Mouse (Mus musculus) myocyte (in vitro differentiated cells): Measurements from ENCODE around the gene Mfsd5.

ENCODE experiments used
- CEBPB ChIP-seq: IDR thresholded peaks from 2 replicates; pipeline ENCODE4 v1.6.1; 2011; ENCODE audit warnings: mild to moderate bottlenecking, moderate library complexity; ENCODE audit not compliant: poor library complexity, insufficient read depth, severe bottlenecking
- E2F4 ChIP-seq: IDR thresholded peaks from one replicate; pipeline ENCODE4 v1.6.1; 2011; ENCODE audit warnings: mild to moderate bottlenecking, control low read depth, moderate library complexity; ENCODE audit not compliant: insufficient read depth
- MAX ChIP-seq: IDR thresholded peaks from one replicate; pipeline ENCODE4 v1.6.1; 2011; ENCODE audit warnings: low read depth, mild to moderate bottlenecking, control low read depth
- MYOD1 ChIP-seq, 3 experiments: IDR thresholded peaks; one replicate each; pipeline ENCODE4 v1.6.1; 2011; ENCODE audit warnings: control low read depth in 2 of 3, low read depth in 2 of 3, mild to moderate bottlenecking in 2 of 3, moderate library complexity in 1 of 3; ENCODE audit not compliant: insufficient read length in 2 of 3, control insufficient read depth in 1 of 3
- MYOG ChIP-seq, 3 experiments: IDR thresholded peaks; one replicate each; pipeline ENCODE4 v1.6.1; 2011; ENCODE audit warnings: control low read depth in 2 of 3, low read depth in 2 of 3, mild to moderate bottlenecking in 2 of 3; ENCODE audit not compliant: insufficient read length in 2 of 3, control insufficient read depth in 1 of 3, insufficient read depth in 1 of 3
- POLR2A ChIP-seq: IDR thresholded peaks from one replicate; pipeline ENCODE4 v1.6.1; 2011; ENCODE audit warnings: low read depth, mild to moderate bottlenecking, control low read depth, moderate library complexity; ENCODE audit not compliant: insufficient read length
- POLR2AphosphoS2 ChIP-seq: IDR thresholded peaks from one replicate; pipeline ENCODE4 v1.6.1; 2011; ENCODE audit warnings: low read depth, control low read depth; ENCODE audit not compliant: insufficient read length
- REST ChIP-seq: IDR thresholded peaks from one replicate; pipeline ENCODE4 v1.6.1; 2011; ENCODE audit warnings: mild to moderate bottlenecking, control low read depth, moderate library complexity; ENCODE audit not compliant: insufficient read depth, insufficient read length
- SRF ChIP-seq: IDR thresholded peaks from one replicate; pipeline ENCODE4 v1.6.1; 2011; ENCODE audit warnings: low read depth; ENCODE audit not compliant: control insufficient read depth, insufficient read length
- TCF12 ChIP-seq: IDR thresholded peaks from one replicate; pipeline ENCODE4 v1.6.1; 2011; ENCODE audit warnings: mild to moderate bottlenecking, control low read depth; ENCODE audit not compliant: poor library complexity, insufficient read depth, severe bottlenecking
- TCF3 ChIP-seq: IDR thresholded peaks from one replicate; pipeline ENCODE4 v1.6.1; 2011; ENCODE audit warnings: low read depth, control low read depth; ENCODE audit not compliant: insufficient read length
- USF1 ChIP-seq: IDR thresholded peaks from one replicate; pipeline ENCODE4 v1.6.1; 2011; ENCODE audit warnings: low read depth, mild to moderate bottlenecking, control low read depth, moderate library complexity

DNA sequence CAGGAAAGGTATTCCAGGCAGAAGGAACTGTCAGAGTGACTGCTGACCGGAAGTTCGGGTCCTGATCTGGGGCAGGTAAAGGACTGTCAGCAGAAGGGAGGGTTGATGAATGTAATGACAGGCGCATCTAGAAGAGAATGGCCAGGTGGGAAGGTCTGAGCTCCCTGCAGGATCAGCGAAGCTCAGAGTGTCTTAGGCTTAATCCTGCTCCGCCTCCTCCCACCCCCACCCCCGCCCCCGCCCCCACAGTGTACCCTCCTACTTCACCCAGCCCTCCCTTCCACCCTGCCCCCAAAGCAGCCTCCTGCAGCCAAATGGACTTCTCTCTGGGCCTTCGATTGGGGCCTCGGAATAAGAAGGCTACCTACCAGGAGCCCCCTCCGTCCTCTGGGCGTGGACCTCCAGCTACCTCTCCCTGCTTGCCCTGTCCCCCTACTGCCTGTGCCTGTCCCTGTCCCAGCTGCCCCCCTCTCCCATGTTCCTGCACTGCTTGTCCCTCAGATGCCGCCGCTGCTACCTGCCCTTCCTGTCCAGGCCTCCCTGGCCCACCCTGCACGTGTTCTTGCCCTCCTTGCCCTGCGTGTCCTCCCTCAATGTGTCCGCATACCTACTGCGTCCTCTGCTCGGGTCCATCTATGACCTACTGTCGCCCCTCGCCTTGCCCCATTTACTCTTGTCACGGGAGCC lies 8.8 kb upstream of the Mfsd5 start, which contains the start of gene Gm9918:
- TF ChIP-seq POLR2A (no peak), TCF12 (no peak), POLR2AphosphoS2 (no peak), MYOD1 (IDR thresholded peaks at IDR 0.05; ENCODE audit: control insufficient read depth in 1 of 3, insufficient read length in 2 of 3, low read depth in 2 of 3) (no peak), E2F4 (no peak), CEBPB (no peak), MAX (no peak), USF1 (no peak), MYOG (IDR thresholded peaks at IDR 0.05; ENCODE audit: control insufficient read depth in 1 of 3, insufficient read depth in 1 of 3, insufficient read length in 2 of 3, low read depth in 2 of 3) (peak in 1 of 3 experiments; percentile 8), SRF (no peak), TCF3 (no peak), REST (no peak)
